Mouse (Mus musculus) cerebellum, adult 9-11 months (tissue): ENCODE results near the gene Lrrc28.
A peak's percentile ranks its signal among the peaks of the same experiment; 100 is the strongest.

Source experiments
- DNase-seq: peaks from one replicate; pipeline ENCODE4 v3.0.0; 2022

Gene Lrrc28

DNA sequence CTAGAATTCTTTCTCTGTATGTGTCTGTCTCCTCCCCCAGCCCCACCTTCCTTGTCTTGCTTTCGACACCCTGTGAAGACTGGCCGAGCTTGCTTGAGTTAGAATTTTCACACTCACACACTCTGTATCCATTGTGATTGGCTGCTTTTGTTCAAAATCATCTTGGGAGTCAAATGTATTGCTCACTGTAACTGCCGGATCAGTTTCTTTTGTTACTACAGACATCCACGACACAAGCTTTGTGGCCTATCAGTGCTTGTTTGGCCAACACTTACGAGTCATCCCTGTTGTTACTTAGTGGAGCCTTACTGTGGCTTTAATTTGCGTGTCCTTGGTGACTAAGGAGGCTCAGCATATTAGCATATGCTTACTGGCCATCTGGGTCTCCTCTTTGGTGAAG, 56.3 kb downstream of the Lrrc28 start:
- DNase-seq: no peak

GRCm38 (mm10) chr7:67586479-67586878, 58.6 kb downstream of the Lrrc28 start:
- DNase-seq: no peak

GRCm38 (mm10) chr7:67583852-67584251, 61.2 kb downstream of the Lrrc28 start:
- DNase-seq: no peak

DNA sequence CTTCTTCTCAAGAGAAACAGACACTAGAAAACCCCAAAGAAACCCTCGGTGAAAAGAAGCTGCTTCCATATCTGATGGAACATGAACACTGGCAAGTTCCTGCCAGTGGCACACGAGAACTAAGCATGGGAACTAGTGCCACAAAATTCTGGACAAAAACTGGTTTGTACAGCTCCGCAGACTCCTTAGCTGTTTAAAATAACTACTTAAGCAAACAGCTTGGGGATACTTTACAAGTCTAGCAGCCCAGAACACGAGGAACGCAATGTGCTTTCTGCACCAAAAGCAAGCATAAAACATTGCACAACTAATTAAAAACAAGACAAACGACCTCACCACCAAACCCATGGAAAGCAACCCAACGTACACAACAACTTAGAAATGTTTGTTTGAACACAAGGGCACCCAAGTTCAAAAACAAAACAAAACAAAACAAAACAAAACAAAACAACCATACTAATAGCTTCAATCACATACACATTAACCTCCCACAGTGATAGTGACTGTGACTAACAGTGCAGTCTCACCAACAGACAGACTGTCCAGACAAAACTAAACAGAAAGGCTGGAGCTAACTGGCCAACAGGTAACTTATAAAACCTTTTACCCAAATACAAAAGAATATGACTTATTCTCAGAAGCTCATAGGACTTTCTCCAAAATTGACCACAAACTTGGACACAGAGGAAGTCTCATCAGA, 66.1 kb downstream of the Lrrc28 start:
- no peak for DNase-seq

DNA sequence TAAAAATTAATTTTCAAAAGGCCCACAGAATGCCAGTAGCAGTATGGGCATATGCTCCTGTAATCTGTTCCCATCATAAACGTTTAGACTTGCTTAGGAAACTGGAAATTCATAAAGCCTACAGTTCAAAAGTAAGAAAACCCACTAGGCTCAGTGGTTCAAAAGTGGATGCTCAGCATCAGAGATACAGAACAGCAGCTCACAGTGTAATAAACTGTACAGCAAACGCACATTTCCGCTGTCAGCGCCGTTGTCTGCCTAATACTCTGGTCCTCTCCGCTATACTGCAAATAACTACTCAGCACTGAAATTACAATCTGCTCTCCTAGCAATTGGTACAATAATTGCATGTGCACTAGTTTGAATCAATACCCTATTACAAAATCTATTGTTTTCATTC, 67.0 kb downstream of the Lrrc28 start:
- no peak for DNase-seq

DNA sequence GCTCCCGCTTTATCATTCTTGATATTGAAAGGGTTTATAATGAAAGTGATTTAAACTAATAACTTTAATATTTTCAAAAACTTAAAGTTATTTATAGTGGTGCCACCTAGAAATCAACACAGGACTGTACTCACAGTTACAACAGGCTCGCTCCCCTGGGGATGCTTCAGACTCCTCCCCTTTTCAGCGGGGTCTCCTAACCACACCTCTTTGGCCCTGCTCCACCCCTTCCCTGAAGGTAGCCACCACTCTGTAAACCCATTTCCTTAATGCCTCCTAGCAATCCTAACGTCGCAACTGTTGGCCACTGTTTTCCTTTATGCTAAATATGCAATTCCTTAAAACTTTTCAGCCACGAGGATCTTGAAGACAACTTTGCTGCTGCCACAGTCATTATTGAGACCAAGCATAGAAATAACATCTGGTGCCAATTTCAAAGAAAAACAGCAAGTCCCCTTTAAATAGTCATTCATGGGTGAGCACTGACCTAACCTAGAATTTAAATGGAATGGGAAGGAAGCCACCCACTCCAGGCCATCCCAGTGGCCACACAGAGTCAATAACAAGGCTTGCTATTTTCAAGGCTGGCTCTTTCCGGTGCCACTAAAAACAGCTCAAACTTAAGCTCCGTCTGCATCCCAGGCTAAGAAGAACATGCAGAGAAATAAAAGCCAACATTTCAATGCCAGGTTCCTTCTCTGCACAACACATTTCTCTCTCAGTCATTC, 78.4 kb downstream of the Lrrc28 start:
- no peak for DNase-seq

- DNase-seq: no peak
These were observed 79.9 kb downstream of the Lrrc28 start for GRCm38 (mm10) chr7:67565132-67565531.

- DNase-seq: peak; percentile 89
These were observed 82.9 kb downstream of the Lrrc28 start for GRCm38 (mm10) chr7:67562176-67562575.

GRCm38 (mm10) chr7:67559486-67559885, 85.6 kb downstream of the Lrrc28 start:
- no peak for DNase-seq

DNA sequence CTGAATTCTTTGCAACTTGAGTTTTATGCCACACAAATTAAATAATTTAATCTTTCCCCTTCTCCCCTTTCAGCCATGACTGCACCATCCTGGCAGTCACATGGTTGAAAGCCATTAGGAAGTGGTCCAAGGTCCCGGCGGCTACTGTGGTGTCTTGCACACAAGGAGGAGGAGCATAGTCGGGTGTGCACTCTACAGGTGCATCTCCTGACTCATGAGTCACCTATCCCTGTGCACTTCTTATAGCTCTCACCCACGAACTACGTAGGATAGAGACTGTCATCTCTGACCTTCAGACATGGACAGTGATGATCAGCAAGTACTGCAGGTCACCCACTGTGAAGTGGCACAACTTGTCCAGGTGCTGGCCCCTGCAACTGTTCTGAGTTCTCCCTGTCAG, 86.8 kb downstream of the Lrrc28 start:
- no peak for DNase-seq

GRCm38 (mm10) chr7:67554863-67555262, 90.2 kb downstream of the Lrrc28 start:
- DNase-seq: no peak

DNA sequence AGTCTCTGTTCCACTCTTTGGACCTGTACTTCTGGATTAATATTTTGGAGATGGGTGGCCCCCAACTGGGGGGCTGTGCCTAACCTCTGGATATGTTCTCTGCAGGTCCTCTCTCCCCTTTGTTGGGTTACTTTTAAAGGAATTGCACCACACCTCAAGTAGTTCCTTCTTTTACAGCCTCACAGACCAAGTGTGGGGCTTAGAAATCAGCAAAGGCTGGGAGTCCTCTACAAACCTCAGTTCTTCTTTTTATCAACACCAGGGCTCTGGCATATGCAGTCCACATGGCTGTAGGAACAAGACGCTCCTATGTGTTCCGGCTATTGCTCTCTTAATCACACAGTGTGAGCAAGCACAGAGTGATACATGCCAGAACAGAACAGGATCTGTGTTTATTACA, 93.8 kb downstream of the Lrrc28 start:
- no peak for DNase-seq

- peak; percentile 94 for DNase-seq
These were observed 96.0 kb downstream of the Lrrc28 start for GRCm38 (mm10) chr7:67549073-67549561.

DNA sequence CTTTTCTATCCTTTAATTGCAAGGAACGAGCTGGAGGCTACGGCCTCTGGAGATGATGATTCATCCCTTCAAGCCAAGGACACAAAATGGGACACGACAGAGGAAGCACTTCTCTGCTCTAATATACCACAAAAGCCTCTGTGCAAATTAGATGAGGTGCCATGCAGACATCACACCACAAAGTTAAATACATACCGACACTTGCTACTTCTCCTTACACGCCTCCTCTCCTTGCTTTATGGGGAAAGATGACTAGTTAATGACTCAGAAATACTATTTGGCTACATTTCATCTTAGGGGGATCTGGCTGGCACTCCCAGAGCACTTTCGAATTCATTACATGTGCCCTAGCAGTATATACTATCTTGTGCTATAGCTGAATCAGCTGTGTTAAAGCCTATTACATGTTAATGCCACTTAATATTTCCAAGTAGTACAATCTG, 96.4 kb downstream of the Lrrc28 start:
- DNase-seq: no peak

GRCm38 (mm10) chr7:67546282-67546681, 98.8 kb downstream of the Lrrc28 start:
- no peak for DNase-seq

- DNase-seq: no peak
These were observed 100.5 kb downstream of the Lrrc28 start for GRCm38 (mm10) chr7:67544586-67544985.

DNA sequence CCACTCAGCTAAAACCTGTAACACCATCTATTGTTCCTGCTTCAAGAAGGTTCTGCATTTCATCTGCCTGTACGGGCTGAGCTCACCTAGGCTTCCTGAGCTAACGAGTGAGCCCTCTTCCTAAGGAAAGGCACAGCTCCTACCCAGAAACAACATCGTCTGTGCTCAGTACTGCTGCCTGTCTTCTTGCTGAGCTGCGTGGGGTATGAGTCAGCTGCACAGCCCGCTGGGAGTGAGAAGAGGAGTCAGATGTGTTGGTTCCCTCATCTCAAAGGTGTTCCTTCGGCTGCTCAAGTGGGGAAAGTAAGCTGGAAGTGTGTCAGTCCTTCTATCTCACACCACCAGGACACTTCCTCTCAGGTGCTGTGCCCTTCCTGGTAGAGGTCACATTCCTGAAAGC, 101.4 kb downstream of the Lrrc28 start:
- DNase-seq: no peak

- no peak for DNase-seq
These were observed 108.3 kb downstream of the Lrrc28 start for GRCm38 (mm10) chr7:67536588-67537372.

DNA sequence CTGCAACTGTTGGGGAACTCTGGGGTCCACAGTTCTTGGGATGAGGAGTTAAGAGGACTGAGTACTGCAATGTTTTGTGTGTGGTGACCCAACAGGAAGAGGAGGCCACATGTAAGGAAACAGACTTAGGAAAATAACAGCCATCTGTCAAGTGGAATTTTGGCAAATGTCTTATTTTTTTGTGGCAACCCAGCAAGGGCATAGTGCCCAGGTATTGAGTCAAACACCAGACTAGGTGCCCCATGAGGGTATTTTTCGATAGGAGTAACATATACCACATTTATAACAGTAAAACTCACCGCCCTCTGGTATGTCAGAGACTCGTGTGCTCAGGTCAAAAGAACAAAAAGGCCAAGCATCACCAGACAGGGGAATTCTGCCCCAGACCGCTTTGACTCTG, 109.1 kb downstream of the Lrrc28 start:
- DNase-seq: peak; percentile 72

DNA sequence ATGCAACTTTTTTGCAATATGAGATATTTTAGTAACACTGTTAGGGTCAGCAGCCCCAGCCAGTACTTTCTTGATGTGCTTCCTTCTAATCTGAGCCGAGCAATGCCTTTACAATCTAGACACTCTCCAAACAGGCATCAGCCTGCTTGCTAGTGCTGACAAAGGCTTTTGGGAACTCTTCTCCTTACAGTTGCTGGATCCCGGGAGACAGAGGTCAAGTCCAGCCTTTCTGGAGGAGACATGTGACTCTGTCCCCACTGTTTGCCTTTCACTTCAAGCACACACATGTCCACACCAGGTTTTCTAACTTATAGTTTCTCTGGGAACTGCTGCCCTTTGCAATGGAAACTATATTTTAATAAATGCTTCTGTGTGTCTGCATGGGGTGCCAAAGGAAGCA, 114.1 kb downstream of the Lrrc28 start:
- no peak for DNase-seq

DNA sequence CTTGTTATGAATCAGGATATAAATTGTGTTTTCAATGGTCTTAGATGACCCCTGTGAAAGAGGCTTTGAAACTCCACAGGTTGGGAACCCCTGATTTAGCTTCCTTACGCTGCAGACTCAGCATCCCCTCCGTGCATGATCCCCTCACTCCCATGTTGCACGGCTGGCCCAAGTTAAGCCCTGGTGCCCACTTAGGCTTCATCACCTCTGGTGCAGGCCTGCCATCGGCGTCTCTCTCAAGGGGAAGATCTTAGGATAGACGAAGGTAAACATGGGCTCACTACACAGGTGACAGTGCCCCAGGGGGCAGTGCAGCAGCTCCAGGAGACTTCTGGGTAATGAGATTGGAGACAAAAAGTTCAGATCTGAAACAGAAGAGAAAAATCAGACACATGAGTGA, 115.7 kb downstream of the Lrrc28 start:
- no peak for DNase-seq

GRCm38 (mm10) chr7:67528821-67529221, 116.2 kb downstream of the Lrrc28 start:
- DNase-seq: peak; percentile 55

DNA sequence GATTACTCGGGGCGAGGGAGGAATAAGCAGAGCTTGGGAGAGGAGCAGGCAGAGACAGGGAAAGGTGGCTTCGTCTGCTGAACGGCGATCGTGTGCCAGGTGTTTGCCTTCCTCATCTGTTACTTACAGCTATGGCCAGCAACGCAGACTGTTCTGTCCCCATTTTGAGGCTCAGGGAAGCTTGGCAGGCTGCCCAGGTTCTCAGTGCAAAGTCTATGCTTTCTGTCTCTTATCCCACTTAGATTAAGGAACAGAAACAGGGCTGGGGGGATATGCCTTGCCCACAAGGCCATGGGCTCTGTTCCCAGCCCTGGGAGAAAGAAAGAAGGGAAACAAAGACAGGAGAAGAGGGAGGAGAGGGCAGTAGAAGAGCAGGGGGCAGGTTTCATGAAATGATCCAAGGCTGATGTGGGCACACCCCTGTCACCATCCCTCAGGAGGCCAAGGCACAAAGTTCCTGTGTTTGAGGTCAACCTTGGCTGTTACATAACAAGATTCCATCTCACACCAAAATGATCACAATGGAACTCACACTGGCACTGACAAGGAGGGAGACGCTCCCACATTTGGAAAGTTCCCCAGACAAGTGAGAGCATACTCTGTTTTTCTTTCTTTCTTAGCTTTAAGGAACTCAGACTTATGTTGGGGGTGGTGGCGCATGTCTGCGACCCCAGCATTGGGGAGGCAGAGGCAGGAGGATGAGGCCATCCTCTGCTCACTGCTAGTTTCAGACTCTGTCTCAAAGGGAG, 116.8 kb downstream of the Lrrc28 start:
- DNase-seq: peak; percentile 67
